Mouse (Mus musculus) heart, adult 11 months (tissue): ENCODE results near the gene Tubgcp5.

Experiments
- DNase-seq: peaks from one replicate; pipeline ENCODE4 v3.0.0; 2022

Gene Tubgcp5

DNA sequence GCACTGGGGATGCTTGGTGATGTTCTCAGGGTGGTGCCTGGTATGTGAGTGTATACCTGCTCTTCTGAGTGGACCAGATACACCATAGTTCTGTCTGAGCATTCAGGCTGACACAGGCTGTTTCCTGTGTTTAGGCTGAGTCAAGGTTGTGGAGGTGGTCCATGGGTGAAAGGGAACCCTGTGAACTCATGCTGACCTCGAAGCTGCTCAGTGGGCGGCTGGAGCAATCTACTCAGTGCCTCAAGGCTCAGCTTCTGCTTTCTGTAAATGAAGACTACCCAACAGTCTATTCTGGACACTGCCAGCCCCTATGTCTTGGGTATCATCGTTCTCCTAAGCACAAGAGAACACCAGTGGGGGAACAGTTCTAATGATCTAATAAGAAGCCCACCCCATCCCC, 61.6 kb downstream of the Tubgcp5 start:
- peak; percentile 90 for DNase-seq

- peak; percentile 57 for DNase-seq
Measured at GRCm38 (mm10) chr7:55856741-55857140, 62.8 kb downstream of the Tubgcp5 start.

GRCm38 (mm10) chr7:55857729-55858128, 63.8 kb downstream of the Tubgcp5 start:
- DNase-seq, result no peak

DNA sequence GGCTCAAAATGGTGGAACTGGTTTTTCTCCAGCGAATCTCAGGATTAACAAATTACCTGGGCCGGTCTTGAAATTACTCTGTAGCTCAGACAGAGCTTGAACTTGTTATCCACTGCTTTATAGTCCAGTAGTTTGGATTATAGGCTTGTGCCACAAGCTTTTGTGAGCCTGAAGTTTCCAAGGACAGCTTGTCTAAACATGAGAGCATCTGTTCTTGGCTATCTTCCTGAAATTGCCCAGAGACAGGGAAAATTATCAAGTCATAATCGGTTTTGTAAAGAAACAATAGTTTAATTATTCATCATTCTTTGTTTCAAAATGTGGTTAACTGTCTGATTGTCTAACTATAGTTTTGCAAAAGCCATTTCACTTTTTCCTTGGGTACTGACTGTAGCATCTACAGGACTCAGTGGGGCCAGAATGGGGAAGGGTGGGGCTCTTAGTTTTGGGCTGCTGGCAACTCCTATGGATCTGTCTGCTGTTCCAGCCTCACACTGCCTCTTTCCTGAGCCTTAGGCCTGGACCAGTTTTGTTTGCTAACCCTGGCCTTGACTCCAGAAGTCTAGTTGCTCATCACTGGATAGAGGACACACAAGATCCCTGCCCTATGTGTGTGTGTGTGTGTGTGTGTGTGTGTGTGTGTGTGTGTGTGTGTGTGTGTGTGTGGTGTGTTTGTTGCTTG, 65.0 kb downstream of the Tubgcp5 start:
- peak; percentile 84 for DNase-seq

DNA sequence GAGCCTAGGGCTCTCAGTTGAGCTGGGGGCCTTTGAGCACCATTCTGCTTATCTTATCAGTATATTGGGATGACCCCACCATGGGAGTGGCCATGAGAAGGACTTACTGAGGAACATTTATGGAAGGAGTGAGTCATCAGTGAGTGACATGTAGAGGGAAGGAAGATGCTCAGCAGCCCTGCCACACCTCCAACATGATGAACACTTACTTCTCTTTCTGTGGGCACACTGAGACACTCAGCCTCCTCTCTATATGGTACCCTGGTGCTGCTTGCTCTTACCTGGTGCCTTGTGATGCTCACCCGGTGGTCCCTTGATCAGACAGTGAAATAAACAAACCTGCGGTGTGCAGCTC, 65.5 kb downstream of the Tubgcp5 start:
- peak; percentile 92 for DNase-seq

GRCm38 (mm10) chr7:55859956-55860355, 66.0 kb downstream of the Tubgcp5 start:
- DNase-seq, result peak; percentile 67

- no peak for DNase-seq
Measured at GRCm38 (mm10) chr7:55861175-55861574, 67.2 kb downstream of the Tubgcp5 start.

DNA sequence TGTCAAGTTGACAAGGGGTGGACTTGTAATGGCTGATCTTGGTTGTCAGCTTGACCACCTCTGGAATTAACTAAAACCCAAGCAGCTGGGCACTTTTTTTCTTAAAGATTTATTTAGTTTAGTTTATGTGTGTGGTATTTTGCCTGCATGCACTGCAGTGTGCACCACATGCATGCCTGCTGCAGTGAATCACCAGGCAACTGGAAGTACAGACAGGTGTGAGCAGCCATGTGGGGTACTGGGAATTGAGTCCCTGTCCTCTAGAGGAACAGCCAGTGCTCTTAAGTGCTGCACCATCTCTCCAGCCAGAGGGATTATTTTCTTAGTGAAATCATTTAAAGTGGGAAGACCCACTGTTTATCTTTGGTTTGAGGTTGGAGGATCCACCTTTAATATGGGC, 71.1 kb downstream of the Tubgcp5 start:
- DNase-seq, result peak; percentile 60

DNA sequence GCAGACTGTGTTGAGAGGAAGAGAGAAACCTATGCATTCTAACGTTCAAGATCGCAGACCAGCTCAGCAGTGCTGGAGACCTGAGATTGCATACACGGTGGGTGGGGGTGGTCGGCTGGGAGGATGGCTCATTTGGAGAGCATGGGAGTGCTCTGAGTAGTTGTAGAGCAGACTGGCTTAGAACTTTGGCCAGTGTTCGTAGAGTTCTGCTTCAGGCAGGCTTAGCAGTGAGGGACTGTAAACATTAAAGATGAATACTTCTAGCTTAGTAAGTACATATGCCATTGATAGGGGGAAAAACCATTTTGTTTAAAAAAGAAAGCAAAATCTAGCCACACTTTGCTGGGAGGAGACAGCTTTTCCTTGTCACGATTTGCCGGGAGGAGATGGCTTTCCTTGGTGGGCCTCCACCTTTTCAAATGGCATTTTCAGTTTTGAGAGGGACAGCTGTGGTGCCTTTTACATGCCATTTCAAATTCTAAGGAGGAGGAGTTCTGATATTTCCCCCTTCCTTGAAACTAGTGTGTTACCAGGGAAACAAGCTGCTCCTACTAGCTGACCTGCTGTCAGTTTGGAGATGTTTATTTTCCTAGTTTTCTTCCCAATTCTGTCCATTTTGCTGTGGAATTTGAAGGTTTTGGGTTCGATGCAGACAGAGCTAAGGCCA, 71.9 kb downstream of the Tubgcp5 start:
- DNase-seq, result peak; percentile 65

GRCm38 (mm10) chr7:55868247-55868646, 74.3 kb downstream of the Tubgcp5 start:
- peak; percentile 51 for DNase-seq

GRCm38 (mm10) chr7:55869220-55869619, 75.3 kb downstream of the Tubgcp5 start:
- peak; percentile 53 for DNase-seq

- DNase-seq, result peak; percentile 76
Measured at GRCm38 (mm10) chr7:55870340-55871020, 76.5 kb downstream of the Tubgcp5 start.

GRCm38 (mm10) chr7:55871476-55871875, 77.5 kb downstream of the Tubgcp5 start:
- DNase-seq, result peak; percentile 71

DNA sequence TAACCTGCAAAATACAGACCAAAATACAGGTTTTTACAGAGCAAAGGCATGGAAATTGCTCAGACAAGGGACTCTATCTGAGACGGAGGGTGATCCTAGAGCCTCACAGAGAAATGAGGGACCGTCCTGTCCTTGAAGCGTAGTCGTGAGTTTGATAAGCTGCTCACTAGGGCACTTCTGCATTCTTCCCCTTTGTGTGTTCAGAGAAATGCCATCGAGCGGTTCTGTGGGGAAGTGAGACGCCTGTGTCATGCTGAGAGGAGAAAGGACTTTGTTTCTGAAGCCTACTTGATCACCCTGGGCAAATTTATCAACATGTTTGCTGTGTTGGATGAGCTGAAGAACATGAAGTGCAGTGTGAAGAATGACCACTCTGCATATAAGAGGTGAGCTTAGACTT, 80.7 kb downstream of the Tubgcp5 start:
- DNase-seq, result peak; percentile 84

DNA sequence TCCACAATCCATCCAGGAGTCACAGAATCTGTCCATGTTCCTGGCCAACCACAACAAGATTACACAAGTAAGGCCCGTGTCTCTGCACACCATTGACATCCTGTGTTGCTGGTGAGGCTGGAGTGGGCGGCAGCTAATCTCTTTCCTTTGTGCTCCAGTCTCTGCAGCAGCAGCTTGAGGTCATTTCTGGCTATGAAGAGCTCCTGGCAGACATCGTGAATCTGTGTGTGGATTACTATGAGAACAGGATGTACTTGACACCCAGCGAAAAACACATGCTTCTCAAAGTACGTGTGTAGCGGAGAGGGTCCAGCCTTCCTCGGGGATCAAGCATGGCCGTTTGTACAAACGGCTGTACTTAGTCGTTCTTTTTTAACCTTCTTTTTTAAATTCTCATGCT, 83.8 kb downstream of the Tubgcp5 start:
- peak; percentile 99 for DNase-seq

- DNase-seq, result peak; percentile 80
Measured at GRCm38 (mm10) chr7:55880882-55881281, 86.9 kb downstream of the Tubgcp5 start.
